Mouse (Mus musculus): ENCODE data around the gene Ankrd11. TPM values are rescaled to one million over a fixed set of nuclear protein-coding genes. Genes with fewer than 3 reads are reported as not detected.

Ankrd11 gene
- polyA plus RNA-seq, 1 experiment from 2014 or later = 46.2 TPM

GRCm38 (mm10) chr8:122937545-122938053 is 104.5 kb downstream of the Ankrd11 start:
- Histone ChIP-seq H3K9me3 (ENCODE audit: control insufficient read depth, low read length) (no peaks in the 10 kb centered on the region), H3K27ac (replicated peaks; ENCODE audit: low read depth, low read length) (no peak overlapping the region), H3K27me3 (ENCODE audit: control insufficient read depth, insufficient read depth, low read length) (no peaks in the 10 kb centered on the region), H3K4me1 (ENCODE audit: control insufficient read depth, insufficient read depth, low read length) (peaks cover 5% of the 10 kb centered on the region; the same call in 1 of the 2 replicates), H3K36me3 (ENCODE audit: control insufficient read depth, insufficient read depth, low read length) (no peaks in the 10 kb centered on the region), H3K9ac (replicated peaks; ENCODE audit: low read length) (no peak overlapping the region), H3K4me2 (ENCODE audit: low read length) (no peak overlapping the region), H3K4me3 (replicated peaks; ENCODE audit: low read depth, low read length) (no peak overlapping the region)
- ATAC-seq (ENCODE audit: low FRiP score, low TSS enrichment) (no peak), DNase-seq (no peak)
- WGBS = 82% methylated on average over 2 of the region's 2 CpGs

- 90% methylated on average over 3 of the region's 3 CpGs for WGBS
- Histone ChIP-seq H3K4me2 (ENCODE audit: low read length) (no peak overlapping the region), H3K36me3 (ENCODE audit: control insufficient read depth, insufficient read depth, low read length) (no peaks in the 10 kb centered on the region), H3K9me3 (ENCODE audit: control insufficient read depth, low read length) (no peaks in the 10 kb centered on the region), H3K27me3 (ENCODE audit: control insufficient read depth, insufficient read depth, low read length) (no peaks in the 10 kb centered on the region), H3K27ac (replicated peaks; ENCODE audit: low read depth, low read length) (no peak overlapping the region), H3K4me1 (ENCODE audit: control insufficient read depth, insufficient read depth, low read length) (peaks cover 4% of the 10 kb centered on the region; the same call in 1 of the 2 replicates), H3K4me3 (replicated peaks; ENCODE audit: low read depth, low read length) (no peak overlapping the region), H3K9ac (replicated peaks; ENCODE audit: low read length) (no peak overlapping the region)
- ATAC-seq (ENCODE audit: low FRiP score, low TSS enrichment) (no peak), DNase-seq (no peak)
Measured at GRCm38 (mm10) chr8:122935912-122936311, 106.2 kb downstream of the Ankrd11 start.

- no peak overlapping the region for H3K9ac ChIP-seq (replicated peaks; ENCODE audit: low read length)
- peaks cover 4% of the 10 kb centered on the region; the same call in 1 of the 2 replicates for H3K4me1 ChIP-seq (ENCODE audit: control insufficient read depth, insufficient read depth, low read length)
- no peak overlapping the region for H3K4me2 ChIP-seq (ENCODE audit: low read length)
- H3K27me3 ChIP-seq (ENCODE audit: control insufficient read depth, insufficient read depth, low read length) = no peaks in the 10 kb centered on the region
- H3K4me3 ChIP-seq (replicated peaks; ENCODE audit: low read depth, low read length) = no peak overlapping the region
- 89% methylated on average over 1 of the region's 1 CpGs for WGBS
- ATAC-seq (ENCODE audit: low FRiP score, low TSS enrichment) (no peak), DNase-seq (no peak)
- no peak overlapping the region for H3K27ac ChIP-seq (replicated peaks; ENCODE audit: low read depth, low read length)
- H3K36me3 ChIP-seq (ENCODE audit: control insufficient read depth, insufficient read depth, low read length) = no peaks in the 10 kb centered on the region
- H3K9me3 ChIP-seq (ENCODE audit: control insufficient read depth, low read length) = no peaks in the 10 kb centered on the region
Measured at GRCm38 (mm10) chr8:122935118-122935517, 107.0 kb downstream of the Ankrd11 start.

- no peak overlapping the region for H3K9ac ChIP-seq (replicated peaks; ENCODE audit: low read length)
- H3K27ac ChIP-seq (replicated peaks; ENCODE audit: low read depth, low read length) = no peak overlapping the region
- no peak overlapping the region for H3K4me3 ChIP-seq (replicated peaks; ENCODE audit: low read depth, low read length)
- H3K9me3 ChIP-seq (ENCODE audit: control insufficient read depth, low read length) = no peaks in the 10 kb centered on the region
- ATAC-seq (ENCODE audit: low FRiP score, low TSS enrichment) (no peak), DNase-seq (no peak)
- no peak overlapping the region for H3K4me2 ChIP-seq (ENCODE audit: low read length)
- H3K36me3 ChIP-seq (ENCODE audit: control insufficient read depth, insufficient read depth, low read length) = no peaks in the 10 kb centered on the region
- no peaks in the 10 kb centered on the region for H3K27me3 ChIP-seq (ENCODE audit: control insufficient read depth, insufficient read depth, low read length)
- peaks cover 4% of the 10 kb centered on the region; the same call in 1 of the 2 replicates for H3K4me1 ChIP-seq (ENCODE audit: control insufficient read depth, insufficient read depth, low read length)
Measured at GRCm38 (mm10) chr8:122933973-122934372, 108.1 kb downstream of the Ankrd11 start.

GRCm38 (mm10) chr8:122932561-122932959 is 109.5 kb downstream of the Ankrd11 start:
- H3K27me3 ChIP-seq (ENCODE audit: control insufficient read depth, insufficient read depth, low read length) = no peaks in the 10 kb centered on the region
- no peaks in the 10 kb centered on the region for H3K9me3 ChIP-seq (ENCODE audit: control insufficient read depth, low read length)
- ATAC-seq (ENCODE audit: low FRiP score, low TSS enrichment) = no peak
- H3K4me2 ChIP-seq (ENCODE audit: low read length) = no peak overlapping the region
- H3K27ac ChIP-seq (replicated peaks; ENCODE audit: low read depth, low read length) = no peak overlapping the region
- no peak overlapping the region for H3K4me3 ChIP-seq (replicated peaks; ENCODE audit: low read depth, low read length)
- H3K4me1 ChIP-seq (ENCODE audit: control insufficient read depth, insufficient read depth, low read length) = no peaks in the 10 kb centered on the region; the same call in 1 of the 2 replicates
- WGBS = 90% methylated on average over 2 of the region's 2 CpGs
- no peak for DNase-seq
- no peak overlapping the region for H3K9ac ChIP-seq (replicated peaks; ENCODE audit: low read length)
- H3K36me3 ChIP-seq (ENCODE audit: control insufficient read depth, insufficient read depth, low read length) = no peaks in the 10 kb centered on the region

- Histone ChIP-seq H3K4me3 (replicated peaks; ENCODE audit: low read depth, low read length) (no peak overlapping the region), H3K36me3 (ENCODE audit: control insufficient read depth, insufficient read depth, low read length) (no peaks in the 10 kb centered on the region), H3K27ac (replicated peaks; ENCODE audit: low read depth, low read length) (no peak overlapping the region), H3K4me1 (ENCODE audit: control insufficient read depth, insufficient read depth, low read length) (no peaks in the 10 kb centered on the region; the same call in 1 of the 2 replicates), H3K27me3 (ENCODE audit: control insufficient read depth, insufficient read depth, low read length) (no peaks in the 10 kb centered on the region), H3K9me3 (ENCODE audit: control insufficient read depth, low read length) (no peaks in the 10 kb centered on the region), H3K4me2 (ENCODE audit: low read length) (no peak overlapping the region), H3K9ac (replicated peaks; ENCODE audit: low read length) (no peak overlapping the region)
- no peak for DNase-seq
- no peak for ATAC-seq (ENCODE audit: low FRiP score, low TSS enrichment)
- WGBS = 65% methylated on average over 3 of the region's 3 CpGs
Measured at GRCm38 (mm10) chr8:122931834-122932560, 110.1 kb downstream of the Ankrd11 start.

GRCm38 (mm10) chr8:122928631-122929224 is 113.3 kb downstream of the Ankrd11 start:
- ATAC-seq (ENCODE audit: low FRiP score, low TSS enrichment) (no peak), DNase-seq (no peak)
- no peaks in the 10 kb centered on the region for H3K36me3 ChIP-seq (ENCODE audit: control insufficient read depth, insufficient read depth, low read length)
- H3K9ac ChIP-seq (replicated peaks; ENCODE audit: low read length) = no peak overlapping the region
- H3K4me2 ChIP-seq (ENCODE audit: low read length) = no peak overlapping the region
- no peaks in the 10 kb centered on the region for H3K27me3 ChIP-seq (ENCODE audit: control insufficient read depth, insufficient read depth, low read length)
- no peaks in the 10 kb centered on the region for H3K9me3 ChIP-seq (ENCODE audit: control insufficient read depth, low read length)
- 0 out of 2 replicates have a peak, but pooled peaks cover 2% of the 10 kb centered on the region for H3K4me1 ChIP-seq (ENCODE audit: control insufficient read depth, insufficient read depth, low read length)
- WGBS = 92% methylated on average over 7 of the region's 7 CpGs
- H3K4me3 ChIP-seq (replicated peaks; ENCODE audit: low read depth, low read length) = no peak overlapping the region
- H3K27ac ChIP-seq (replicated peaks; ENCODE audit: low read depth, low read length) = no peak overlapping the region

- Histone ChIP-seq H3K27ac (replicated peaks; ENCODE audit: low read depth, low read length) (no peak overlapping the region), H3K4me3 (replicated peaks; ENCODE audit: low read depth, low read length) (no peak overlapping the region), H3K27me3 (ENCODE audit: control insufficient read depth, insufficient read depth, low read length) (no peaks in the 10 kb centered on the region), H3K4me2 (ENCODE audit: low read length) (no peak overlapping the region), H3K4me1 (ENCODE audit: control insufficient read depth, insufficient read depth, low read length) (0 out of 2 replicates have a peak, but pooled peaks cover 4% of the 10 kb centered on the region), H3K36me3 (ENCODE audit: control insufficient read depth, insufficient read depth, low read length) (no peaks in the 10 kb centered on the region), H3K9me3 (ENCODE audit: control insufficient read depth, low read length) (no peaks in the 10 kb centered on the region), H3K9ac (replicated peaks; ENCODE audit: low read length) (no peak overlapping the region)
- ATAC-seq (ENCODE audit: low FRiP score, low TSS enrichment) (no peak), DNase-seq (no peak)
- 95% methylated on average over 3 of the region's 3 CpGs for WGBS
Measured at GRCm38 (mm10) chr8:122927841-122928240, 114.2 kb downstream of the Ankrd11 start.
